Mouse (Mus musculus) layer of hippocampus, postnatal 36 days (tissue): ENCODE data around the gene Chrm4. TPM values are rescaled to one million over a fixed set of nuclear protein-coding genes. Genes with fewer than 3 reads are reported as not detected.

ENCODE experiments used
- DNase-seq, 2 experiments: peaks; one replicate each; pipeline ENCODE4 v3.0.0; 2022
- total RNA-seq, 2 experiments: library from RNA; stranded (reverse); gene quantifications; 2 replicates each; pipeline ENCODE4 v1.2.3; 2021

Chrm4 gene
- total RNA-seq, 2 experiments from 2014 or later, result 25.7 to 28.6 TPM

- peak; percentile 80 to 84 for DNase-seq
Measured at GRCm38 (mm10) chr2:91944170-91944950, 17.3 kb downstream of the Chrm4 start.

- no peak for DNase-seq
Measured at GRCm38 (mm10) chr2:91945483-91945882, 18.4 kb downstream of the Chrm4 start, which contains the start of gene Gm9821. Gene Gm9821 (plus strand): TSS chr2:91945703.

DNA sequence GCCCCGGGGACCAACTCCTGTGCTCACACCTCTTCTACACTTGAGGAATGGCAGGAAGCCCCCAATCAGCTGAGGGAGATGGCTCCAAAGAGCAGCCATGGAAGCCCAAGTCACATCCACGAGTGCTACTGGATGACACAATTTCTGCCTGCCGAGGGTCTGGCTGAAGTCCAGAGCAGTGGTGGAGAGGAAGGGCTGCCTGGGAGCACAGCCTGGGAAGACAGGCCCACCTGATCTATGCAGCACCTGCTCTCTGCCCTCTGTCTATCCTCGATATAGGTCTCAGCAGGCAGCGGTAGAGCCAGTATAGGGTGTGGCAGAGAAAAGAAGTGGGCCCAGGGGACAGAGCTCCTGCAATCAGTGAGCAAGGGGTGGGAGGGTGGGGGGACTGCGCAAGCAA, 19.8 kb downstream of the Chrm4 start:
- DNase-seq, result no peak

DNA sequence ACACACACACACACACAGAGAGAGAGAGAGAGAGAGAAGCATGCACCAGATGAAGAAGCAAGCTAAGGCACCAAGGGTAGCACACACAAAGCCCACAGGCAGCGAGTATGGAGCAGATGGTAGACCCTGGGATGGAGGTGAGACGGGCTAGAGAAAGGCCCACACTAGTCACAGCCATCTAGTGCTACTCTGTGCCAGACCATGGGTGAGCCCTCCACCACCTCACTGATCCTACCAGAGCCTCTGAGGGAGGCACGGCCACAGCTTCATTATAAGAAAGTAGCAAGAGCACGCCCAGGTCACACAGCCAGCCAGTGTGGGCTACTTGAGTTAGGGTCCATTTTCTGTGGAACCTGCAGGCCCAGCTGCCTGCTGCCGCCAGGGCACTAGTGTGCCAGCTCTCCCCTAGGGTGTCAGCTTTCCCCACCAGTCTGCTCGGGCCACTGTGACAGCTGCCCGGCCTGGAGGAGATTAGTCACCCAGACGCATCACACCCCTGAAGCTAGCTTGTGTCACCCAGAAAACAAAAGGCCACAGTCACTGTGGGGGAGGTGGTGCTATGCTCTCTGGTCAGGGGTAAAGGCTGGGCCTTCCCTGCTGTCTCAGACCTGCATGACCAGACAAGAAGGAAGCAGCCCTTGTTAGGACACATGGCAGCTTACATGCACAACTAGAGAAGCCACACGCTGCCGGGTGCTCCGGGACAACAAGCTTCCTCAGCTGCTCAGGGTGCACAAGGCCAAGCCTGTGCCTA, 20.5 kb downstream of the Chrm4 start:
- no peak for DNase-seq

- DNase-seq, result no peak
Measured at GRCm38 (mm10) chr2:91948151-91948509, 21.1 kb downstream of the Chrm4 start.

DNA sequence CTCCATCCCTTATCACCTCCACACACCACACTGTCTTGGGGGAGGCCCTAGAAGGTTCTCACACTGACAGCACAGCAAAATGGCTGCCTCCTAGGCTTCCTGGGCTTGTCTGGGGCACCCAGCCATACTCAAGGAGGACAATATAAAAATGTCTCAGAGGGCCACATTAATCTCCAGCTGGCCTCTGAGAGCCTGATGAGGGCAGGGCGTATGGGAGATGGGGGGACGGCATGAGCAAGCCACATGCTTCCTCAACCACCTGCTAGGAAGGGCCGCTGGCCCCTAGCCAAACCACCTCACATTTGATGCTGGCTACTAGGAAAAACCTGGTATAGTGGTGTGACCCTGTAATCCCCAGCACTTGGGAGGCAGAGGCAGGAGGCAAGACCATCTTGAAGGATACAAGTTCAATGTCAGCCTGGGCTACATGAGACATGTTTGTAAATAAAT, 21.8 kb downstream of the Chrm4 start:
- no peak for DNase-seq

GRCm38 (mm10) chr2:91949411-91950274, 22.6 kb downstream of the Chrm4 start:
- DNase-seq, result no peak

- DNase-seq, result peak in 1 of 2 experiments; percentile 54
Measured at GRCm38 (mm10) chr2:91950275-91951085, 23.4 kb downstream of the Chrm4 start.

- DNase-seq, result no peak
Measured at GRCm38 (mm10) chr2:91953825-91954224, 26.8 kb downstream of the Chrm4 start.

DNA sequence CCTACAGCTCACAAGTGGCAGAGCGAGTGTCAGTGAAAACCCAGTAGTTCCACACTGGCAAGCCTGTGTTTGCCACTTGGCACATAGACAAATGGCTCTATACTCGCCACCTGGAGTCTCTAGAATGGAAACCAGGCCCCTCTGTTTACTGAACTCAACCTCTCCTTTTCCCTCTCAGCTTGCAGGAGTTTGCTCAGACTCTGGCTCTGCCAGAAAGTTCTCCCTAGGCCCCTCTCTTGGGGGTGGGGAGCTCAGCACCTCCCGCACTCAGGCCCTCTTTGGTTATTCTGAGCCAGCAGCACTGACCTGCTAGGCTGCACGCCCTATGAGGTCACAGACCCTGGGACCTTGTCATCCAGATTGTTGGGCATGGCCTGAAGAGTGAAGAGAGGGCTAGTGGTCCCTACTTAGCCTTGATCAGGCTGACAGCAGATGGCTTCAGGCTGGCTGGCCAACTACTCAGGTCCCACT, 28.1 kb downstream of the Chrm4 start:
- DNase-seq, result no peak

GRCm38 (mm10) chr2:91955875-91956274, 28.8 kb downstream of the Chrm4 start:
- no peak for DNase-seq

- peak; percentile 82 to 88 for DNase-seq
Measured at GRCm38 (mm10) chr2:91957096-91957495, 30.0 kb downstream of the Chrm4 start.

DNA sequence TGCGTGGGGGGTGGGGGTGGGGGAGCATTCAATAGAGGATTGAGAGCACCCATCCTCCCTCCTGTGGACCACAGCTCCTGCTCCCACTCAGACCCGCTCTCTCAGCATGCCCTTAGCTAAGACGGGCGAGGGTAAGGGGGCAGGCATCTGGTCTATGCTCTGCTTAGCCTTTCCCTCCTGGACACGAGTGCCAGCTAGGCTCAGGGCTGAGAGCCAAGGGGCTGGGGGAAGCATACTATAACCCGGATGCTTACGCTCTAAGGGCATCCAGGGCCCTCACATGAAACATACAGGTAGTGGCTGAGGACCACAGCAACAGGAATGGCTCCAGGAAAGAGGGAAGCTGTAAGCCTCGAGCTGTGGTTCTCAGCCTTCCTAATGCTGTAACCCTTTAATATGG, 31.0 kb downstream of the Chrm4 start:
- DNase-seq, result no peak

- peak in 1 of 2 experiments; percentile 49 for DNase-seq
Measured at GRCm38 (mm10) chr2:91958701-91959457, 31.8 kb downstream of the Chrm4 start.

GRCm38 (mm10) chr2:91959544-91960410, 32.7 kb downstream of the Chrm4 start:
- no peak for DNase-seq

GRCm38 (mm10) chr2:91960459-91960858, 33.4 kb downstream of the Chrm4 start:
- DNase-seq, result no peak

GRCm38 (mm10) chr2:91961901-91962761, 35.1 kb downstream of the Chrm4 start:
- DNase-seq, result no peak

DNA sequence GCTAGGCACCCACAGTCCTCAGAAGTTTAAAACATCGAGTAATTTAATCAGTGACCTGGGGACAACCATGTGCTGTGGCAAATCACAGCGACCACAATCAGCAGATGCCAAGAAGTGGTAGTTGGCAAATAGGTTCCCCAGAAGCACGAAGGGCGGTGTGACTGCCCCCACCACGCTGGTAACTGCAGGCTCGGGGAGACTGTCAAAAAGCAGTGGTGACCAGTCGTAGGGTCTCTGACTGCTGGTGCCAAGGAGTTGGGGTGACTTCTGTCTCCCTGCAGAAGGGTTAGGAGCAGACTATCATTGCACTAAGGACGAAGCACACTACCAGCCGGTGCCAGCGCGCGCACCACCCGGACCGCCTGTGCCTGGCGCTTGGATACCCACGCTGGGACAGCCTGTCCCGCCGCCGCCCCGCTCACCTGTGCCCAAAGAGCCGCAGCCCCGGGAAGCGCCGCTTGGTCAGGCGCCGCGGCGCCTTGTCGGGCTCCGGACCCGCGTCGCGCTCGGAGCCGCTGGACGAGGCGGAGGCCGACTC, 35.9 kb downstream of the Chrm4 start:
- DNase-seq, result no peak
